22 mouse cellular contexts compared by ENCODE assay signal in genomic region chr5:74158929-74159632, GRCm38 (mm10). TPM values are rescaled to one million over a fixed set of nuclear protein-coding genes. Genes with fewer than 3 reads are reported as not detected.
DNase-seq lines count a peak whose midpoint lies in the region; ATAC-seq and TF ChIP-seq lines count a peak whose summit lies in the region.
"Had no signal": no experiment of that assay in that cellular context is flagged by ENCODE, and none has a peak within 500 bp of the region (broad histone marks: within the 10 kb centered on the region; RNA-seq: fewer than 3 reads in every experiment).

No protein-coding gene starts in this region.

- H3K4me1 ChIP-seq in heart, embryonic 12.5 days (replicated peaks), result peaks cover 55% of the 10 kb centered on the region
- H3K4me1 ChIP-seq in lung, embryonic 16.5 days (replicated peaks; ENCODE audit: control insufficient read depth, insufficient read depth, low read length), result peaks cover 47% of the 10 kb centered on the region
- peaks cover 2% of the 10 kb centered on the region; the same call in 1 of the 2 replicates for H3K4me1 ChIP-seq in lung, adult 2 months (ENCODE audit: control insufficient read depth, insufficient read depth, low read length)
- peaks cover 54% of the 10 kb centered on the region for H3K4me1 ChIP-seq in embryonic facial prominence, embryonic 15.5 days

- TF ChIP-seq POLR2A in lung, adult 2 months (IDR thresholded peaks at IDR 0.05; ENCODE audit: borderline replicate concordance, extremely low read depth, low read depth, low read length), result no peak

- no peak for DNase-seq in heart, adult 9 months (ENCODE audit: low spot score in 2 of 2)
- no peak for DNase-seq in lung, adult 2 months
- no peak for DNase-seq in gastrocnemius, postnatal 4 days (ENCODE audit: low spot score in 2 of 2)
- no peak for DNase-seq in urinary bladder, postnatal 14 days (ENCODE audit: low spot score)
- DNase-seq: B cell, adult 2 months; cerebellum, adult 9-10 months; gastrocnemius, postnatal 14 days; kidney, adult 11 months; kidney, postnatal 36 days; layer of hippocampus, adult 9-11 months; retina, postnatal 1 day; right cerebral cortex, postnatal 4 days; thymus, postnatal 36 days had no signal

- H3K4me2 ChIP-seq in heart, embryonic 12.5 days, result no peak overlapping the region
- H3K4me2 ChIP-seq in lung, embryonic 16.5 days (ENCODE audit: low read depth, low read length), result no peak overlapping the region
- H3K4me2 ChIP-seq in embryonic facial prominence, embryonic 15.5 days (replicated peaks), result no peak overlapping the region
- H3K4me2 ChIP-seq: liver, embryonic 12.5 days; midbrain, embryonic 15.5 days had no signal

- no peak overlapping the region for H3K9ac ChIP-seq in heart, embryonic 12.5 days
- H3K9ac ChIP-seq in lung, embryonic 16.5 days (ENCODE audit: low read length), result no peak overlapping the region
- no peak overlapping the region for H3K9ac ChIP-seq in embryonic facial prominence, embryonic 15.5 days
- H3K9ac ChIP-seq: liver, embryonic 12.5 days; midbrain, embryonic 15.5 days had no signal

- H3K4me3 ChIP-seq in heart, embryonic 12.5 days, result no peak overlapping the region
- no peak overlapping the region for H3K4me3 ChIP-seq in lung, embryonic 16.5 days (ENCODE audit: low read length)
- no peak overlapping the region for H3K4me3 ChIP-seq in lung, adult 2 months (replicated peaks; ENCODE audit: extremely low read depth, low read depth, low read length)
- no peak overlapping the region for H3K4me3 ChIP-seq in embryonic facial prominence, embryonic 15.5 days (replicated peaks)
- H3K4me3 ChIP-seq: erythroblast, embryonic 14.5 days; liver, embryonic 12.5 days; midbrain, embryonic 15.5 days had no signal

- ATAC-seq in heart, embryonic 12.5 days (ENCODE audit: insufficient number of reproducible peaks, low FRiP score), result no peak
- ATAC-seq in lung, embryonic 16.5 days (ENCODE audit: low read depth), result no peak
- peak; percentile 72 for ATAC-seq in embryonic facial prominence, embryonic 15.5 days (ENCODE audit: insufficient number of reproducible peaks, low FRiP score, low TSS enrichment, low read depth)
- ATAC-seq: activated CD4-positive, CD25-positive, alpha-beta regulatory T cell, adult 4 months; hindbrain, postnatal 0 days; midbrain, embryonic 15.5 days had no signal

- TF ChIP-seq CTCF in lung, adult 2 months (IDR thresholded peaks at IDR 0.05; ENCODE audit: insufficient read depth, low read length), result no peak

- peak overlapping the region; percentile 84 for H3K27ac ChIP-seq in heart, embryonic 12.5 days (ENCODE audit: poor library complexity, severe bottlenecking)
- H3K27ac ChIP-seq in lung, embryonic 16.5 days (ENCODE audit: low read length), result peak overlapping the region; percentile 97
- H3K27ac ChIP-seq in embryonic facial prominence, embryonic 15.5 days (replicated peaks), result peak overlapping the region; percentile 92
- H3K27ac ChIP-seq: hindbrain, postnatal 0 days; liver, embryonic 12.5 days; midbrain, embryonic 15.5 days had no signal

- no peaks in the 10 kb centered on the region for H3K9me3 ChIP-seq in heart, embryonic 12.5 days (replicated peaks)
- H3K9me3 ChIP-seq in lung, embryonic 16.5 days (ENCODE audit: control insufficient read depth, low read length), result no peaks in the 10 kb centered on the region; the same call in 1 of the 2 replicates
- H3K9me3 ChIP-seq in embryonic facial prominence, embryonic 15.5 days (replicated peaks), result no peaks in the 10 kb centered on the region
- H3K9me3 ChIP-seq: liver, embryonic 12.5 days; midbrain, embryonic 15.5 days had no signal

- WGBS in heart, embryonic 12.5 days, result 83% methylated on average over 6 of the region's 6 CpGs
- WGBS in lung, embryonic 16.5 days, result 68% methylated on average over 6 of the region's 6 CpGs
- 77% methylated on average over 6 of the region's 6 CpGs for WGBS in lung, adult 2 months
- 35% methylated on average over 6 of the region's 6 CpGs for WGBS in embryonic facial prominence, embryonic 15.5 days

- H3K36me3 ChIP-seq in heart, embryonic 12.5 days, result no peaks in the 10 kb centered on the region; the same call in 1 of the 2 replicates
- H3K36me3 ChIP-seq in lung, embryonic 16.5 days (ENCODE audit: control insufficient read depth, insufficient read depth, low read length), result no peaks in the 10 kb centered on the region
- no peaks in the 10 kb centered on the region for H3K36me3 ChIP-seq in embryonic facial prominence, embryonic 15.5 days
- H3K36me3 ChIP-seq: liver, embryonic 12.5 days; midbrain, embryonic 15.5 days had no signal

- H3K27me3 ChIP-seq in heart, embryonic 12.5 days (replicated peaks), result no peaks in the 10 kb centered on the region
- no peaks in the 10 kb centered on the region for H3K27me3 ChIP-seq in lung, embryonic 16.5 days (ENCODE audit: control insufficient read depth, insufficient read depth, low read depth, low read length)
- H3K27me3 ChIP-seq in embryonic facial prominence, embryonic 15.5 days, result no peaks in the 10 kb centered on the region
- H3K27me3 ChIP-seq: midbrain, embryonic 15.5 days; Patski had no signal

RNA-seq across cellular contexts. Expression of gene Rasl11b, which starts 36.0 kb away (rescaled TPM):
- polyA plus RNA-seq in heart, embryonic 12.5 days (2016; fragmentation: Nextera tagmentation; extraction: Ambion mirVana), result 107 TPM in 2 replicates
- polyA plus RNA-seq in lung, embryonic 16.5 days (2015; fragmentation: Nextera tagmentation; extraction: Ambion mirVana), result 182 and 188 TPM in 2 replicates
- polyA plus RNA-seq in lung, adult 2 months (2012; rRNA removed), result 32.3 and 37.9 TPM in 2 replicates
- 123 and 138 TPM in 2 replicates for polyA plus RNA-seq in embryonic facial prominence, embryonic 15.5 days (2015; fragmentation: Nextera tagmentation; extraction: Ambion mirVana)
- total RNA-seq in gastrocnemius, postnatal 4 days (2021), result 10 to 100 TPM; 11.7 to 15.1 TPM
- polyA plus RNA-seq: erythroblast, embryonic 14.5 days had no signal
